Mouse (Mus musculus) C2C12 (cell line): ENCODE data around the gene Hexdc.

ENCODE experiments used
- CEBPB ChIP-seq: IDR thresholded peaks from one replicate; pipeline ENCODE4 v1.6.1; 2011; ENCODE audit warnings: low read depth, mild to moderate bottlenecking, control low read depth, moderate library complexity
- CTCF ChIP-seq: IDR thresholded peaks from one replicate; pipeline ENCODE4 v1.5.1; 2011; ENCODE audit not compliant: control insufficient read depth, insufficient read depth, insufficient read length
- FOSL1 ChIP-seq: IDR thresholded peaks from one replicate; pipeline ENCODE4 v1.8.0; 2011; ENCODE audit warnings: mild to moderate bottlenecking, low read length; ENCODE audit not compliant: poor library complexity, insufficient read depth, severe bottlenecking
- MAX ChIP-seq: IDR thresholded peaks from one replicate; pipeline ENCODE4 v1.6.1; 2011; ENCODE audit warnings: mild to moderate bottlenecking, control low read depth
- MYOD1 ChIP-seq: IDR thresholded peaks from one replicate; pipeline ENCODE4 v1.6.1; 2011; ENCODE audit warnings: low read depth; ENCODE audit not compliant: control insufficient read depth, insufficient read length
- MYOG ChIP-seq: IDR thresholded peaks from one replicate; pipeline ENCODE4 v1.6.1; 2011; ENCODE audit not compliant: control insufficient read depth, insufficient read length; ENCODE audit errors: extremely low read depth
- USF1 ChIP-seq: IDR thresholded peaks from one replicate; pipeline ENCODE4 v1.6.1; 2011; ENCODE audit warnings: low read depth, mild to moderate bottlenecking, control low read depth, moderate library complexity

DNA sequence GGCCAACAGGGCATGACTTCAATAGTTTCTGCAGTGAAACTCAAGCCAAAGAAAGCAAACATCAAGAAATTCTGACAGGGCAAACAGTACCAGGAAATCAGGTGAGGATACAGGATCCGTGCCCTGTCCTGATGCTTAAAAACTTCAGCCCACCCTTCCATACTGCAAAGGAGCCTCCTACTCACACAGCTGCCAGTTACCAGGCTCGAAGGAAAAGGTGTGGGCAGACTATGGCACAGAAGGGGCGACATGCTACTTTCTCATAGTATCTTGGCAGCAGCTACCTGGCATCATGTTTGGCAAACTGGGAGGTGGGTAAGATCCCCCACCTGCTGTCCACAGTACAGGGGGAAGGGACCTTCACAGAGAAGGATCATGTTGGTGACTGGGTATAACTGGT lies 10.8 kb upstream of the Hexdc start:
- no peak for TF ChIP-seq CTCF
- TF ChIP-seq MYOD1 = no peak
- no peak for TF ChIP-seq MAX
- TF ChIP-seq CEBPB = no peak
- TF ChIP-seq USF1 = no peak
- no peak for TF ChIP-seq MYOG
- TF ChIP-seq FOSL1 = no peak
